Mouse (Mus musculus): ENCODE measurements around the gene Lgi1. TPM values are rescaled to one million over a fixed set of nuclear protein-coding genes. Genes with fewer than 3 reads are reported as not detected.

The Lgi1 gene
- polyA plus RNA-seq, 1 experiment from 2014 or later = 1.5 TPM

- Histone ChIP-seq H3K9me3 (ENCODE audit: low read length) (no peaks in the 10 kb centered on the region), H3K27me3 (ENCODE audit: insufficient read depth, low read length) (peaks cover 3% of the 10 kb centered on the region; the same call in 1 of the 2 replicates), H3K27ac (ENCODE audit: low read length) (no peak overlapping the region), H3K36me3 (ENCODE audit: insufficient read depth, low read length) (no peaks in the 10 kb centered on the region), H3K4me1 (ENCODE audit: insufficient read depth, low read length) (peaks cover 3% of the 10 kb centered on the region), H3K9ac (replicated peaks; ENCODE audit: low read length) (no peak overlapping the region), H3K4me3 (ENCODE audit: low read length) (no peak overlapping the region), H3K4me2 (replicated peaks; ENCODE audit: low read depth, low read length) (no peak overlapping the region)
- 81% methylated on average over 3 of the region's 3 CpGs for WGBS
- ATAC-seq (ENCODE audit: low FRiP score, low TSS enrichment) = no peak
Measured at GRCm38 (mm10) chr19:38332820-38333219, 68.5 kb downstream of the Lgi1 start.

- Histone ChIP-seq H3K27me3 (ENCODE audit: insufficient read depth, low read length) (peaks cover 3% of the 10 kb centered on the region; the same call in 1 of the 2 replicates), H3K4me3 (ENCODE audit: low read length) (no peak overlapping the region), H3K4me2 (replicated peaks; ENCODE audit: low read depth, low read length) (no peak overlapping the region), H3K9ac (replicated peaks; ENCODE audit: low read length) (no peak overlapping the region), H3K27ac (ENCODE audit: low read length) (no peak overlapping the region), H3K4me1 (ENCODE audit: insufficient read depth, low read length) (peaks cover 15% of the 10 kb centered on the region), H3K9me3 (ENCODE audit: low read length) (no peaks in the 10 kb centered on the region), H3K36me3 (ENCODE audit: insufficient read depth, low read length) (no peaks in the 10 kb centered on the region)
- 85% methylated on average over 3 of the region's 3 CpGs for WGBS
- no peak for ATAC-seq (ENCODE audit: low FRiP score, low TSS enrichment)
Measured at GRCm38 (mm10) chr19:38336553-38336952, 72.2 kb downstream of the Lgi1 start.

GRCm38 (mm10) chr19:38337332-38337731 lies 73.0 kb downstream of the Lgi1 start:
- no peak overlapping the region for H3K4me2 ChIP-seq (replicated peaks; ENCODE audit: low read depth, low read length)
- H3K4me3 ChIP-seq (ENCODE audit: low read length) = no peak overlapping the region
- no peak overlapping the region for H3K9ac ChIP-seq (replicated peaks; ENCODE audit: low read length)
- ATAC-seq (ENCODE audit: low FRiP score, low TSS enrichment) = no peak
- no peak overlapping the region for H3K27ac ChIP-seq (ENCODE audit: low read length)
- H3K36me3 ChIP-seq (ENCODE audit: insufficient read depth, low read length) = no peaks in the 10 kb centered on the region
- peaks cover 12% of the 10 kb centered on the region for H3K4me1 ChIP-seq (ENCODE audit: insufficient read depth, low read length)
- peaks cover 3% of the 10 kb centered on the region; the same call in 1 of the 2 replicates for H3K27me3 ChIP-seq (ENCODE audit: insufficient read depth, low read length)
- H3K9me3 ChIP-seq (ENCODE audit: low read length) = no peaks in the 10 kb centered on the region
- WGBS = 82% methylated on average over 3 of the region's 3 CpGs

GRCm38 (mm10) chr19:38339734-38340133 lies 75.4 kb downstream of the Lgi1 start:
- peak; percentile 83 for ATAC-seq (ENCODE audit: low FRiP score, low TSS enrichment)
- H3K4me3 ChIP-seq (ENCODE audit: low read length) = no peak overlapping the region
- H3K4me1 ChIP-seq (ENCODE audit: insufficient read depth, low read length) = peaks cover 12% of the 10 kb centered on the region
- peaks cover 11% of the 10 kb centered on the region for H3K27me3 ChIP-seq (ENCODE audit: insufficient read depth, low read length)
- H3K9ac ChIP-seq (replicated peaks; ENCODE audit: low read length) = no peak overlapping the region
- H3K4me2 ChIP-seq (replicated peaks; ENCODE audit: low read depth, low read length) = no peak overlapping the region; the same call in 1 of the 2 replicates
- H3K27ac ChIP-seq (ENCODE audit: low read length) = no peak overlapping the region
- H3K9me3 ChIP-seq (ENCODE audit: low read length) = no peaks in the 10 kb centered on the region
- WGBS = 18% methylated on average over 3 of the region's 3 CpGs
- no peaks in the 10 kb centered on the region for H3K36me3 ChIP-seq (ENCODE audit: insufficient read depth, low read length)

- Histone ChIP-seq H3K4me1 (ENCODE audit: insufficient read depth, low read length) (peaks cover 16% of the 10 kb centered on the region), H3K27me3 (ENCODE audit: insufficient read depth, low read length) (peaks cover 8% of the 10 kb centered on the region; the same call in 1 of the 2 replicates), H3K4me2 (replicated peaks; ENCODE audit: low read depth, low read length) (no peak overlapping the region), H3K27ac (ENCODE audit: low read length) (no peak overlapping the region), H3K4me3 (ENCODE audit: low read length) (no peak overlapping the region), H3K9me3 (ENCODE audit: low read length) (peaks cover 10% of the 10 kb centered on the region; the same call in 1 of the 2 replicates), H3K9ac (replicated peaks; ENCODE audit: low read length) (no peak overlapping the region), H3K36me3 (ENCODE audit: insufficient read depth, low read length) (no peaks in the 10 kb centered on the region)
- WGBS = 79% methylated on average over 1 of the region's 1 CpGs
- no peak for ATAC-seq (ENCODE audit: low FRiP score, low TSS enrichment)
Measured at GRCm38 (mm10) chr19:38343246-38343645, 78.9 kb downstream of the Lgi1 start.

GRCm38 (mm10) chr19:38348271-38349012 lies 84.1 kb downstream of the Lgi1 start:
- peaks cover 12% of the 10 kb centered on the region for H3K27me3 ChIP-seq (ENCODE audit: insufficient read depth, low read length)
- H3K4me2 ChIP-seq (replicated peaks; ENCODE audit: low read depth, low read length) = no peak overlapping the region
- ATAC-seq (ENCODE audit: low FRiP score, low TSS enrichment) = 0 out of 2 replicates have a peak, but pooled peaks have one; percentile 27
- H3K36me3 ChIP-seq (ENCODE audit: insufficient read depth, low read length) = no peaks in the 10 kb centered on the region
- H3K9ac ChIP-seq (replicated peaks; ENCODE audit: low read length) = no peak overlapping the region
- H3K9me3 ChIP-seq (ENCODE audit: low read length) = peaks cover 10% of the 10 kb centered on the region; the same call in 1 of the 2 replicates
- no peak overlapping the region for H3K4me3 ChIP-seq (ENCODE audit: low read length)
- 0 out of 2 replicates have a peak, but pooled peaks cover 3% of the 10 kb centered on the region for H3K4me1 ChIP-seq (ENCODE audit: insufficient read depth, low read length)
- H3K27ac ChIP-seq (ENCODE audit: low read length) = no peak overlapping the region
- 35% methylated on average over 13 of the region's 13 CpGs for WGBS

GRCm38 (mm10) chr19:38349013-38349341 lies 84.6 kb downstream of the Lgi1 start:
- ATAC-seq (ENCODE audit: low FRiP score, low TSS enrichment) = no peak
- Histone ChIP-seq H3K27me3 (ENCODE audit: insufficient read depth, low read length) (peaks cover 9% of the 10 kb centered on the region), H3K27ac (ENCODE audit: low read length) (no peak overlapping the region), H3K9ac (replicated peaks; ENCODE audit: low read length) (no peak overlapping the region), H3K4me3 (ENCODE audit: low read length) (no peak overlapping the region), H3K4me2 (replicated peaks; ENCODE audit: low read depth, low read length) (no peak overlapping the region), H3K4me1 (ENCODE audit: insufficient read depth, low read length) (0 out of 2 replicates have a peak, but pooled peaks cover 3% of the 10 kb centered on the region), H3K9me3 (ENCODE audit: low read length) (peaks cover 10% of the 10 kb centered on the region; the same call in 1 of the 2 replicates), H3K36me3 (ENCODE audit: insufficient read depth, low read length) (no peaks in the 10 kb centered on the region)
- 73% methylated on average over 5 of the region's 5 CpGs for WGBS

GRCm38 (mm10) chr19:38351202-38351601 lies 86.9 kb downstream of the Lgi1 start:
- no peak overlapping the region for H3K4me2 ChIP-seq (replicated peaks; ENCODE audit: low read depth, low read length)
- no peak overlapping the region for H3K27ac ChIP-seq (ENCODE audit: low read length)
- peaks cover 7% of the 10 kb centered on the region for H3K27me3 ChIP-seq (ENCODE audit: insufficient read depth, low read length)
- no peak for ATAC-seq (ENCODE audit: low FRiP score, low TSS enrichment)
- H3K4me3 ChIP-seq (ENCODE audit: low read length) = no peak overlapping the region
- WGBS = 88% methylated on average over 2 of the region's 2 CpGs
- 0 out of 2 replicates have a peak, but pooled peaks cover 3% of the 10 kb centered on the region for H3K4me1 ChIP-seq (ENCODE audit: insufficient read depth, low read length)
- H3K9ac ChIP-seq (replicated peaks; ENCODE audit: low read length) = no peak overlapping the region
- no peaks in the 10 kb centered on the region for H3K36me3 ChIP-seq (ENCODE audit: insufficient read depth, low read length)
- no peaks in the 10 kb centered on the region for H3K9me3 ChIP-seq (ENCODE audit: low read length)

- no peak overlapping the region for H3K9ac ChIP-seq (replicated peaks; ENCODE audit: low read length)
- no peak overlapping the region for H3K4me2 ChIP-seq (replicated peaks; ENCODE audit: low read depth, low read length)
- no peak for ATAC-seq (ENCODE audit: low FRiP score, low TSS enrichment)
- no peak overlapping the region for H3K4me3 ChIP-seq (ENCODE audit: low read length)
- 0 out of 2 replicates have a peak, but pooled peaks cover 3% of the 10 kb centered on the region for H3K4me1 ChIP-seq (ENCODE audit: insufficient read depth, low read length)
- no peaks in the 10 kb centered on the region for H3K9me3 ChIP-seq (ENCODE audit: low read length)
- H3K27me3 ChIP-seq (ENCODE audit: insufficient read depth, low read length) = peaks cover 7% of the 10 kb centered on the region
- no peaks in the 10 kb centered on the region for H3K36me3 ChIP-seq (ENCODE audit: insufficient read depth, low read length)
- WGBS = 88% methylated on average over 3 of the region's 3 CpGs
- no peak overlapping the region for H3K27ac ChIP-seq (ENCODE audit: low read length)
Measured at GRCm38 (mm10) chr19:38351728-38352127, 87.4 kb downstream of the Lgi1 start.

GRCm38 (mm10) chr19:38352495-38353130 lies 88.3 kb downstream of the Lgi1 start:
- ATAC-seq (ENCODE audit: low FRiP score, low TSS enrichment) = peak; percentile 46; the same call in 1 of the 2 replicates

More at GRCm38 (mm10) chr19:38352495-38353130, 88.3 kb downstream of the Lgi1 start:
- Histone ChIP-seq H3K9ac (replicated peaks; ENCODE audit: low read length) (no peak overlapping the region), H3K36me3 (ENCODE audit: insufficient read depth, low read length) (no peaks in the 10 kb centered on the region), H3K4me3 (ENCODE audit: low read length) (no peak overlapping the region), H3K27ac (ENCODE audit: low read length) (no peak overlapping the region), H3K4me1 (ENCODE audit: insufficient read depth, low read length) (0 out of 2 replicates have a peak, but pooled peaks cover 3% of the 10 kb centered on the region), H3K9me3 (ENCODE audit: low read length) (no peaks in the 10 kb centered on the region), H3K4me2 (replicated peaks; ENCODE audit: low read depth, low read length) (no peak overlapping the region), H3K27me3 (ENCODE audit: insufficient read depth, low read length) (peaks cover 7% of the 10 kb centered on the region)
- 42% methylated on average over 6 of the region's 6 CpGs for WGBS

Data from kidney, embryonic 16.5 days (tissue).